Mouse (Mus musculus): ENCODE results near the gene Padi3.
A peak's percentile ranks its signal among the peaks of the same experiment; 100 is the strongest.

Gene Padi3

GRCm38 (mm10) chr4:140774025-140774800 lies 36.2 kb downstream of the Padi3 start, which contains the start of gene Padi4:
Gene Padi4, minus strand, starts transcription at chr4:140774236.
- no peak for TF ChIP-seq GATA4 (IDR thresholded peaks at IDR 0.05; ENCODE audit: insufficient replicate concordance, low read length)

- TF ChIP-seq GATA4 (IDR thresholded peaks at IDR 0.05; ENCODE audit: insufficient replicate concordance, low read length), result no peak
Observed at GRCm38 (mm10) chr4:140771091-140771490, 39.4 kb downstream of the Padi3 start.

- peak; percentile 98 for TF ChIP-seq GATA4 (IDR thresholded peaks at IDR 0.05; ENCODE audit: insufficient replicate concordance, low read length)
Observed at GRCm38 (mm10) chr4:140770433-140770832, 40.0 kb downstream of the Padi3 start.

GRCm38 (mm10) chr4:140768973-140769372 lies 41.5 kb downstream of the Padi3 start:
- TF ChIP-seq GATA4 (IDR thresholded peaks at IDR 0.05; ENCODE audit: insufficient replicate concordance, low read length), result no peak

GRCm38 (mm10) chr4:140765936-140766335 lies 44.5 kb downstream of the Padi3 start:
- TF ChIP-seq GATA4 (IDR thresholded peaks at IDR 0.05; ENCODE audit: insufficient replicate concordance, low read length), result peak; percentile 79; the same call in 1 of the 2 replicates

GRCm38 (mm10) chr4:140763158-140763557 lies 47.3 kb downstream of the Padi3 start:
- TF ChIP-seq GATA4 (IDR thresholded peaks at IDR 0.05; ENCODE audit: insufficient replicate concordance, low read length), result no peak

- TF ChIP-seq GATA4 (IDR thresholded peaks at IDR 0.05; ENCODE audit: insufficient replicate concordance, low read length), result no peak
Observed at GRCm38 (mm10) chr4:140761601-140762000, 48.8 kb downstream of the Padi3 start.

GRCm38 (mm10) chr4:140755811-140756210 lies 54.6 kb downstream of the Padi3 start:
- no peak for TF ChIP-seq GATA4 (IDR thresholded peaks at IDR 0.05; ENCODE audit: insufficient replicate concordance, low read length)

- TF ChIP-seq GATA4 (IDR thresholded peaks at IDR 0.05; ENCODE audit: insufficient replicate concordance, low read length), result no peak
Observed at GRCm38 (mm10) chr4:140753366-140753765, 57.1 kb downstream of the Padi3 start.

- TF ChIP-seq GATA4 (IDR thresholded peaks at IDR 0.05; ENCODE audit: insufficient replicate concordance, low read length), result no peak
Observed at GRCm38 (mm10) chr4:140750328-140750727, 60.1 kb downstream of the Padi3 start.

- TF ChIP-seq GATA4 (IDR thresholded peaks at IDR 0.05; ENCODE audit: insufficient replicate concordance, low read length), result no peak
Observed at GRCm38 (mm10) chr4:140747978-140748377, 62.5 kb downstream of the Padi3 start.

GRCm38 (mm10) chr4:140744654-140745053 lies 65.8 kb downstream of the Padi3 start:
- TF ChIP-seq GATA4 (IDR thresholded peaks at IDR 0.05; ENCODE audit: insufficient replicate concordance, low read length), result no peak

- peak; percentile 29; the same call in 1 of the 2 replicates for TF ChIP-seq GATA4 (IDR thresholded peaks at IDR 0.05; ENCODE audit: insufficient replicate concordance, low read length)
Observed at GRCm38 (mm10) chr4:140743086-140743485, 67.4 kb downstream of the Padi3 start.

GRCm38 (mm10) chr4:140742543-140742942 lies 67.9 kb downstream of the Padi3 start, which contains the start of gene Padi6:
Gene Padi6, minus strand, starts transcription at chr4:140742643.
- TF ChIP-seq GATA4 (IDR thresholded peaks at IDR 0.05; ENCODE audit: insufficient replicate concordance, low read length), result no peak

- no peak for TF ChIP-seq GATA4 (IDR thresholded peaks at IDR 0.05; ENCODE audit: insufficient replicate concordance, low read length)
Observed at GRCm38 (mm10) chr4:140741401-140741800, 69.0 kb downstream of the Padi3 start.

GRCm38 (mm10) chr4:140740655-140741054 lies 69.8 kb downstream of the Padi3 start:
- no peak for TF ChIP-seq GATA4 (IDR thresholded peaks at IDR 0.05; ENCODE audit: insufficient replicate concordance, low read length)
